Mouse (Mus musculus) forebrain, embryonic 15.5 days (tissue): ENCODE results near the gene Vmn2r26. TPM values are rescaled to one million over a fixed set of nuclear protein-coding genes. Genes with fewer than 3 reads are reported as not detected.
"Not testable (repeated sequence)": the region's sequence is repeated elsewhere in the genome, so short reads cannot be mapped to it uniquely, and the experiment has no call there.

Experiments used
- ATAC-seq: fragments of 200-750 bp; cut with Nextera tagmentation; replicated peaks from 2 replicates; pipeline ENCODE4 v1.8.0; 2017; ENCODE audit warnings: mild to moderate bottlenecking, moderate TSS enrichment, moderate library complexity
- H3K27ac ChIP-seq: fragments of 300-500 bp; sonication (generic); replicated peaks from 2 replicates; pipeline ENCODE4 v1.5.1; 2015; ENCODE audit warnings: mild to moderate bottlenecking, inconsistent platforms
- H3K27me3 ChIP-seq: fragments of 300-500 bp; sonication (generic); 2 replicates; pipeline ENCODE4 v1.6.1; 2015; ENCODE audit warnings: inconsistent platforms
- H3K36me3 ChIP-seq: fragments of 300-500 bp; sonication (generic); 2 replicates; pipeline ENCODE4 v1.6.1; 2015; ENCODE audit warnings: mild to moderate bottlenecking, inconsistent platforms
- H3K4me1 ChIP-seq: fragments of 300-500 bp; sonication (generic); 2 replicates; pipeline ENCODE4 v1.6.1; 2015; ENCODE audit warnings: inconsistent platforms
- H3K4me2 ChIP-seq: fragments of 300-500 bp; sonication (generic); replicated peaks from 2 replicates; pipeline ENCODE4 v1.6.1; 2015; ENCODE audit warnings: mild to moderate bottlenecking, inconsistent platforms
- H3K4me3 ChIP-seq: fragments of 300-500 bp; sonication (generic); 2 replicates; pipeline ENCODE4 v1.5.1; 2015; ENCODE audit warnings: mild to moderate bottlenecking, inconsistent platforms
- H3K9ac ChIP-seq: fragments of 300-500 bp; sonication (generic); replicated peaks from 2 replicates; pipeline ENCODE4 v1.6.1; 2015; ENCODE audit warnings: mild to moderate bottlenecking, inconsistent platforms
- H3K9me3 ChIP-seq: fragments of 300-500 bp; sonication (generic); 2 replicates; pipeline ENCODE4 v1.6.1; 2016; ENCODE audit warnings: inconsistent platforms
- WGBS: fragments of 180-500 bp; shearing (Covaris S2); methylation state at CpG from one replicate; pipeline ENCODE4 v1.1.7; 2015; ENCODE audit warnings: mixed read lengths; 5-methylcytosine and 5-hydroxymethylcytosine counted together
- polyA plus RNA-seq: library from polyadenylated mRNA; unstranded; fragments of >200 nt; fragmentation: Nextera tagmentation; extraction: Ambion mirVana; gene quantifications from 2 replicates; pipeline ENCODE4 v1.2.1, GENCODE M21; 2015

The Vmn2r26 gene
- polyA plus RNA-seq = not detected in 2 replicates

- H3K4me3 ChIP-seq, H3K4me1 ChIP-seq, ATAC-seq, H3K27me3 ChIP-seq, H3K9me3 ChIP-seq, H3K9ac ChIP-seq, H3K36me3 ChIP-seq, H3K4me2 ChIP-seq, H3K27ac ChIP-seq: not testable (repeated sequence)
- WGBS = 66% methylated on average over 1 of the region's 1 CpGs
These were observed at the start of gene Vmn2r26 for GRCm38 (mm10) chr6:124024268-124024667. TSS of gene Vmn2r26 (plus strand) at chr6:124024568.

DNA sequence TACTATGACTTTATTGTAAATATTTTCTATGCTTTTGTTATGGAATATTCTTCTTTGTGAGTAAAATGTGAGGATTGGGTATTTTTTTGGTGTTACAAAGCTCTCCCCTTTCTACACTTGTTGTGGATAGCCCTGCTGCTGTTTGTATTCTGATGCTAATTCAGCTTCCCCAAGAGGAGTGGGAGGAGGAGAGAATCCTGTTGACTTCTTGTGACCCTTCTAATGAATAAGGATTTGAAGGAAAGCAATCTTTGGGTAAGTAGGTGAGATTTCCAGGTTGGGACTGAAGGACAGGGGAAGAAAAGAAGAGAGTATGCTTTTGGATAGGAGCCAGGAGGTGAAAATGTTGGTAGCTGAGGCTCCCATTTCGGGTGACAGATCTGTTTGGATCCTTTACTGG lies 3.5 kb upstream of the Vmn2r26 start:
- H3K4me2 ChIP-seq = no peak overlapping the region
- no peaks in the 10 kb centered on the region for H3K4me1 ChIP-seq
- H3K36me3 ChIP-seq = no peaks in the 10 kb centered on the region
- no peak overlapping the region for H3K4me3 ChIP-seq
- 58% methylated on average over 1 of the region's 1 CpGs for WGBS
- H3K9ac ChIP-seq = no peak overlapping the region
- no peaks in the 10 kb centered on the region for H3K9me3 ChIP-seq
- no peak overlapping the region for H3K27ac ChIP-seq
- ATAC-seq = no peak
- H3K27me3 ChIP-seq = no peaks in the 10 kb centered on the region

- no peaks in the 10 kb centered on the region for H3K4me1 ChIP-seq
- no peak overlapping the region for H3K27ac ChIP-seq
- no peaks in the 10 kb centered on the region for H3K36me3 ChIP-seq
- no peak overlapping the region for H3K4me3 ChIP-seq
- no peak overlapping the region for H3K4me2 ChIP-seq
- no peaks in the 10 kb centered on the region for H3K27me3 ChIP-seq
- ATAC-seq = no peak
- H3K9me3 ChIP-seq = no peaks in the 10 kb centered on the region
- no peak overlapping the region for H3K9ac ChIP-seq
These were observed 24.0 kb downstream of the Vmn2r26 start for GRCm38 (mm10) chr6:124048388-124048787.

GRCm38 (mm10) chr6:124053611-124054010 lies 29.2 kb downstream of the Vmn2r26 start:
- not testable (repeated sequence) for H3K4me1 ChIP-seq, H3K4me3 ChIP-seq, H3K36me3 ChIP-seq, ATAC-seq, H3K4me2 ChIP-seq, H3K9me3 ChIP-seq, H3K9ac ChIP-seq, H3K27me3 ChIP-seq, H3K27ac ChIP-seq

DNA sequence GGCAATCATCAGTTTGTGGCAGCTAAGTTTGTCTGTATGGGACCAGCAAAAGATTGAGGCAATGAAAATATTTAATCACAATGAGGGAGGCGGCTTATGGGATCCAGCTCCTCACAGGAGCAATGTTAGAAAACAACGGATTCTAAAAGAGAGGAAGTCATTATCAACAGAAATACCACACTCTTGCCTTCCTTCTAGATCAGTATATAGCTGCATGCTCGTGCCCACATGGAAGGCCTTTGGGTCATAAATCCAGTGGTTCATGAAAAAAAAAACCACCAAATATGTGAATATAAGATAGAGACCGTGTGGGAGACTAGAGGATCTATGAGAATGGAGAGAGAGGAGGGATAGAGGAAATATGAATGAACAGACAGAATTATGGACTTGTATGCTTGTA lies 78.0 kb downstream of the Vmn2r26 start:
- no peak overlapping the region for H3K4me2 ChIP-seq
- H3K27ac ChIP-seq = no peak overlapping the region
- 80% methylated on average over 4 of the region's 4 CpGs for WGBS
- no peak overlapping the region for H3K9ac ChIP-seq
- no peaks in the 10 kb centered on the region for H3K4me1 ChIP-seq
- H3K36me3 ChIP-seq = no peaks in the 10 kb centered on the region
- no peaks in the 10 kb centered on the region for H3K27me3 ChIP-seq
- no peaks in the 10 kb centered on the region for H3K9me3 ChIP-seq
- no peak overlapping the region for H3K4me3 ChIP-seq
- ATAC-seq = no peak

Other genes starting within 250 kb of the Vmn2r26 start
- gene Vmn2r24, start 245.7 kb upstream of the Vmn2r26 start, polyA plus RNA-seq = not detected in 2 replicates
- gene Vmn2r25, start 171.1 kb upstream of the Vmn2r26 start, polyA plus RNA-seq = not detected in 2 replicates
- gene Vmn2r27, start 207.3 kb downstream of the Vmn2r26 start, polyA plus RNA-seq = not detected in 2 replicates